Mouse (Mus musculus): ENCODE results near the gene Naip5.
"Not testable (repeated sequence)": the region's sequence is repeated elsewhere in the genome, so short reads cannot be mapped to it uniquely, and the experiment has no call there.

The Naip5 gene

GRCm38 (mm10) chr13:100246223-100246622 lies at the start of gene Naip5:
TSS of gene Naip5 (minus strand) at chr13:100246323.
- not testable (repeated sequence) for DNase-seq

- DNase-seq = no peak
These were observed 38.5 kb upstream of the Naip5 start for GRCm38 (mm10) chr13:100284611-100285010.

GRCm38 (mm10) chr13:100271474-100272132 lies 25.5 kb upstream of the Naip5 start:
- DNase-seq = not testable (repeated sequence)

DNA sequence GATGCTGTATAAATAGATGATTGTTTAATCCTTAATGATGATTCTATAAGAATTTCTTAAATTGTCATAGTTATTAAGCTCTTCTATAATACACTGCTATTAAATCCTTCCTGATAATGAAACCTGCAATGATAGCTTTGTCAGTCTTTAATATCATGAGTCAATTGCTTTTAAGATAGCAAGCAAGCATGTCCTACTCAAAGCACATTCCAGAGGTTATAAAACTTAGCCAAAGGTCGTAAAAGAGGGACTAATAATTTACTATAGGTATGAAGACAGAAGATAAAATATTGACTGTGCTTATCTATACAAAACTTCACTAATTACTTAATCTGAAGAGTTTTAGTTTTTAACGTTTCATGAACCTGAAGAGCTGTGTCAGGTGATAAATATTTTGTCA lies 10.9 kb upstream of the Naip5 start:
- DNase-seq = not testable (repeated sequence)

DNA sequence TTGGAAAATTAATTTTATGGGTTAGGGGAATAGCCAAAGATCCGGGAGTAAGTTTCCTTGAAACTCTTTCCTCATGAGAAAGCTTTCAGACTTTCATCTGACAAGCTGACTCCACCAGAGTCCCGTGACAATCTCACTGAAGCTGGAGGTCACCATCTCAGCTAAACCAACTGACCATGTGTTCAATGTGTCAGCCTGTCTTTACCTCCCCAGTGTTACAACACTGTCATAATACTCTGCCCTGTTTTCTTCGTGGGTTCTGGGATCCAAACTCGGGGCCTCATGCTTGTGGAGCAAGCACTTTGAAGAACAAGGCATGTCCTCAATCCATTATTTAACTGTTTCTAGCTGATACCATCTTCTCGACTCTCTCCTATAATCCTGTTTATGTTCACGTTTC lies 9.8 kb upstream of the Naip5 start:
- DNase-seq = not testable (repeated sequence)

- not testable (repeated sequence) for DNase-seq
These were observed 5.8 kb upstream of the Naip5 start for GRCm38 (mm10) chr13:100251897-100252296.

DNA sequence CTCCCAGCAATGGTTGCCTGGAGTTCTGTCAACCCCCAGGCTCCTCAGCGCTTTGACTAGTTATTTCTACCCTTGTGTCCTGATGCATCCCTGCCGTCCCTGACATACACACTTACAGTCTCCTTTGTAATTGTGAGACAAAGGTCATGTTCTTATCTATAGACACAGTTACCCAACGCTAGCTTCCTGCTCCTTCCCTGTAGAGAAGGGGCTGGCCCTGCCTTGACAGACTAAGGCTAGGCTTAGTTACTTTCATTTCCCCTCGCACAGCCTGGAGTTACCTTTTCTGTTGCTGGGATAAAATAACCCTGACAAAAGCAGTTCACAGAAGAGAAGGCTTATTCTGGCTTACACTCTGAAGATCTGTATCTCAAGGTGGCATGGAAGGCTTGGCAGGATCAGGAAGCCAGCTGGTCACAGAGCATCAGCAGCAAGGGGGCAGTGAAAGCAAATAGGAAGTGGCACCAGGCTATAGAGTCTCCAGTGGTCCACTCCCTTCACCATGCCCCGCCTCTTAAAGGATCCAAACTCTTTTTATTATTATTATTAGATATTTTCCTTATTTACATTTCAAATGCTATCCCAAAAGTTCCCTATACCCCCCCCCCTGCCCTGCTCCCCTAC lies 885 bp upstream of the Naip5 start:
- not testable (repeated sequence) for DNase-seq

GRCm38 (mm10) chr13:100243702-100244101 lies 2.4 kb downstream of the Naip5 start:
- DNase-seq = no peak

DNA sequence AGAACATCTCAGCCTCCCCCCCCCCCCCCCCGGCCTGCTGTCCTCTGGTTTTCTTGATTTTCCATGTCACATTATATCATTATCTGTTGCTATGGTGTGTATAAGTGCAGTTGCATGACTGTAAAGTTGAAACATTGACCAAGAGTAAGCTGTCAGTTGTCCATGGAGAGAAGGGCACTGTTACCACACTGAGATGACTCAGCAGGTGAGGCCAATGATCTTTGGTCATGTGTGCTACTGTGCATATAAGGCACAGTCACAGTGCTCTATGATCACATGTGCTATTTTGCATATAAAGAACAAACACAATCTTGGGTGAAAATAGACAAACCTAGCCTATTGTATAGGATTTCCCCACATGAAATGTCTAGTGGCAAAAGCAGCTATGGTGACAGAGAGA lies 32.4 kb downstream of the Naip5 start:
- DNase-seq = not testable (repeated sequence)

- peak; percentile 58 for DNase-seq
These were observed 35.6 kb downstream of the Naip5 start for GRCm38 (mm10) chr13:100210540-100210939.

DNA sequence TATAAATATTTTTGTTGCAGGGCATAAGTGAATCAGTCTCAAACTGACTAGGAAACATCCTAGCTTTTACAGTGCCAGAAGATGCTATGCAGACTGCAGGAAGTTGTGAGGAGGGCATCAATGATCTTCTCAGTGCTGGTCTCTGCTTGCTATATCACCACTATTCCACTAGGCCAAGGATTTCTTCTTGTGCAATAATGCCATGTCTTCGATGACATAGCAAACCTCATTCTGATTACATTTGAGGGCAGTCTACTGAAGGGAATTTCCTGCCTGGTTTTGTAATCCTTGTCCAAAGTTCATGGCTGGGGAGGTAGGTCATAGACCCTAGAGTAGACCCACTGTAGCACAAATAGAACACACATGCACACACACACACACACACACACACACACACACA lies 42.8 kb downstream of the Naip5 start:
- DNase-seq = no peak

DNA sequence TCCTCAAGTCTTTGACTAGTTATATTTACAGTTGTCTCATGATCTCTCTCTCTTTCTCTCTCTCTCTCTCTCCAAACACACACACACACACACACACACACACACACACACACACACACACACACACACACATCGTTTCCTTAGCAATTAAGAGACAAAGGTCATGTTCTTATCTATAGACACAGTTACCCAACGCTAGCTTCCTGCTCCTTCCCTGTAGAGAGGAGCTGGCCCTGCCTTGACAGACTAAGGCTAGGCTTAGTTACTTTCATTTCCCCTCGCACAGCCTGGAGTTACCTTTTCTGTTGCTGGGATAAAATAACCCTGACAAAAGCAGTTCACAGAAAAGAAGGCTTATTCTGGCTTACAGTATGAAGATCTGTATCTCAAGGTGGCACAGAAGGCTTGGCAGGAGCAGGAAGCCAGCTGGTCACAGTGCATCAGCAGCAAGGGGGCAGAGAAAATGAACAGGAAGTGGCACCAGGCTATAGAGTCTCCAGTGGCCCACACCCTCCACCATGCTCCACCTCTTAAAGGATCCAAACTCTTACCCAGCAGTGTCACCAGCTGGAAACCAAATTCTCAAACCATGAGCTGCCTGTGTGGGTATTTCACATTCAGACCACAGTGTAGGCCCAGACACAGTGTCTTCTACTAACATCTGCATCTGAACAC lies 44.3 kb downstream of the Naip5 start, which contains the start of gene Naip2:
Naip2 (minus strand) TSS at position 434 of the 675 bp plus-strand sequence.
- DNase-seq = peak; percentile 29

GRCm38 (mm10) chr13:100200778-100201177 lies 45.3 kb downstream of the Naip5 start:
- no peak for DNase-seq

DNA sequence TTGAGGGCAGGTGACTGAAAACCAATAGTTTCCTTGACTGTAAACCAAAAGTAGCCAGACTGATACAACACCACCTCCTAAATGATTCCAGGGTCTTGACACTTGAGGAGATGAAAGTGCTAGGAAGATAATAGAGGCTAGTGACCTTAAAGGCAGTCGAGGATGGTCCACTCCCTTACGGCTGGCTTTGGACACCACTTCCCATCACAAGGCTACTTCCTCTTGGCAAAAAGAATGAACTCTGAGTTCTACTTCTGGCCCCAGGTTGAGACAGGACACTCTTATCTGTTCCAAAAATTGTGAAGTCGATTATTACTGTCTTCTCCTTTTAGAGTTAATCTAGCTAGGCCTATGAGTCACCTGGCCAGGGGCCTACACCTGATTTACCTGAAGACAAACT lies 50.7 kb downstream of the Naip5 start:
- no peak for DNase-seq

- not testable (repeated sequence) for DNase-seq
These were observed 63.0 kb downstream of the Naip5 start for GRCm38 (mm10) chr13:100183111-100183510.

GRCm38 (mm10) chr13:100174360-100174759 lies 71.8 kb downstream of the Naip5 start:
- DNase-seq = not testable (repeated sequence)

DNA sequence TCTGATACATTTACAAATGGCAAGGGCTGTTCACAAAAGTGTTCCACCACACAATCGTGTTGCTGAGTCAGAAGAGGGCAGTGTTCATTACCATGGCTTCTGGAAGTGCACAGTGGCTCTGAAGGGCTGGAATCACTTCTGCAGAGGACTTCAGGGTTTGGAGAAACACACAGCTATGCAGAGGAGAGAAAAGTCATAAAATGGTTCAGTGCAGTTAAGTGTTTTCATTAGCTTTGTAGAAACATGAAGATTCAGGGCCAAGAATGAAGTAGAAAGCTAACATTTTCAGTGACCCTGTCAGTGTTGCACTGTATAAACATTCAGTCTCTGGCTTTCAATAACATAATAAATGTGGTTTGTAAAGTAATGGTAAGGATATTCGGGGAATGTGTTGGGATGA lies 79.7 kb downstream of the Naip5 start:
- DNase-seq = not testable (repeated sequence)

DNA sequence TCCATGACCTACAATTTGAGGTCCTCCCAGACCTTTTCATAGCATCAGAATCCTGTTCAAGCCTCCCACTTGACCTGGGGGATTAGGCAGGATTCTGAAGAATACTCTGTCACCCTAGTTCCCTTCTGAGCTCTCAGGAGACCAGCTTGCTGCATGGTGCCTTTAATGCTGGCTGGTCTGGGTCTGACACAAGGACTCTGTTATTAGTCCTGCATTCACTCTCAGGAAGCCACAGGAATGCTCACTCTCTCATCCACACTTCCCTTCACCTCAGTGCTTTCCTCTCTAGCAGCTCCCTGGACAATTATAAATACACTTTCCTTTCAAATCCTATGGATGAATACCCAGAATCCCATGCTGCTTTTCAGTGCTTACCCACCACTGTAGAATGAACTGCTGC lies 83.7 kb downstream of the Naip5 start:
- DNase-seq = not testable (repeated sequence)

All from liver (tissue).